Mouse (Mus musculus) frontal cortex, postnatal 36 days (tissue): ENCODE data around the gene Gm14819.
"Not testable (repeated sequence)": the region's sequence is repeated elsewhere in the genome, so short reads cannot be mapped to it uniquely, and the experiment has no call there.

Experiments used
- DNase-seq, 2 experiments: peaks; one replicate each; pipeline ENCODE4 v3.0.0; 2022; ENCODE audit warnings: low spot score in 2 of 2

Gene Gm14819

DNA sequence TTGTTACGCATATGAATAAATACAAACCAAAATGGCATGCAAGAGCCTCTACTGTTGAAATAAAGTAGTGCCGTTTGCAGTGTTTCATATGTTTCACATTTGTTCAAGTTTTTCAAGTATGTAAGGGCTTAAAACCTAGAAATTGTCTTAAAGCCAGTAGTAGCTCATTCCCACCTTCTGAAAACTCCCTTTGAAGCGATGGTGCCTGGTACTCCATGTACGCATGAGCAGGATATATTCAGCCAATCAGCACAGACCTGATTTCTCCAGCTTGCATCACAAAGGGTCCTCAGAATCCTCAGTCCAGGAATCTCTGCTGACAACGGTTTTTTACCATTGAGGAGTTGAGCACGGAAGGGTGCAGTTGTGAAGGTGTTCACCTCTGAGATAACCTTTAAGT, at the start of gene Gm14819:
TSS of gene Gm14819 (plus strand) at position 301 of the 400 bp plus-strand sequence.
- not testable (repeated sequence) for DNase-seq
